18 mouse cellular contexts compared by ENCODE assay signal in the genomic region with DNA sequence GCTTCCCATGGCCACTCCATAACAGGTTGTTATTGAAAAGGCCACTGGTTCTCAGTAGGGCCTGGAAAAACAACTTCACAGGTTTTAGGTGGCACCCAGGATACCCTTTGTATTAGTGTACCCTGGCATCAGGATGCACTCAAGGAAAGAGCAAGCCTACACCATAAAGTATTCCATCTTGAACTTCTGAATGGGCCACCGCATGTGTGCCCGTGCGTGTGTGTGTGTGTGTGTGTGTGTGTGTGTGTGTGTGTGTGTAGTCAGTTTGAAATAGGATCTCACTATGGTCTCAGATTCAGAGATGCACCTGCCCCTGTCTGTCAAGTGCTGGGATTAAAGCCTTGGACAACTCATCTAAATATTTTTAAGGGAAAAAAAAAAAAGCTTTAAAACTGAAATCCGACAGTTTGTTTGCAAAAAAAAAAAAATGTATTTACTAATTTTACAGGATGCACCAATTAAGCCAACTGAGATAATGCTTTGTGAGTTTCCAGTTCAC. TPM values are rescaled to one million over a fixed set of nuclear protein-coding genes. Genes with fewer than 3 reads are reported as not detected.
DNase-seq lines count a peak whose midpoint lies in the region; ATAC-seq and TF ChIP-seq lines count a peak whose summit lies in the region.
"Had no signal": no experiment of that assay in that cellular context is flagged by ENCODE, and none has a peak within 500 bp of the region (broad histone marks: within the 10 kb centered on the region; RNA-seq: fewer than 3 reads in every experiment).

No protein-coding gene starts in this region.

- no peak overlapping the region for H3K4me3 ChIP-seq in embryonic facial prominence, embryonic 10.5 days
- H3K4me3 ChIP-seq in embryonic facial prominence, embryonic 12.5 days: no peak overlapping the region
- H3K4me3 ChIP-seq in limb, embryonic 13.5 days: no peak overlapping the region
- H3K4me3 ChIP-seq in left cerebral cortex, adult 2 months: no peak overlapping the region
- no peak overlapping the region for H3K4me3 ChIP-seq in midbrain, postnatal 0 days (ENCODE audit: low read depth, low read length)
- H3K4me3 ChIP-seq: forebrain, embryonic 13.5 days; liver, embryonic 13.5 days; midbrain, embryonic 13.5 days had no signal

- WGBS in embryonic facial prominence, embryonic 10.5 days: 78% methylated on average over 4 of the region's 4 CpGs
- 78% methylated on average over 4 of the region's 4 CpGs for WGBS in embryonic facial prominence, embryonic 12.5 days
- WGBS in limb, embryonic 13.5 days: 84% methylated on average over 4 of the region's 4 CpGs
- WGBS in midbrain, postnatal 0 days: 77% methylated on average over 4 of the region's 4 CpGs

- H3K9me3 ChIP-seq in embryonic facial prominence, embryonic 10.5 days: no peaks in the 10 kb centered on the region
- no peaks in the 10 kb centered on the region for H3K9me3 ChIP-seq in embryonic facial prominence, embryonic 12.5 days
- no peaks in the 10 kb centered on the region for H3K9me3 ChIP-seq in limb, embryonic 13.5 days
- no peaks in the 10 kb centered on the region for H3K9me3 ChIP-seq in midbrain, postnatal 0 days (ENCODE audit: low read length)
- H3K9me3 ChIP-seq: forebrain, embryonic 13.5 days; G1E; liver, embryonic 13.5 days; lung, embryonic 15.5 days; midbrain, embryonic 13.5 days; stomach, embryonic 15.5 days had no signal

- no peak for DNase-seq in embryonic facial prominence, embryonic 10.5 days (ENCODE audit: low spot score)
- DNase-seq in gastrocnemius, postnatal 10 days: peak; percentile 70
- DNase-seq in left cerebral cortex, adult 2 months (ENCODE audit: extremely low spot score in 1 of 2, low spot score in 2 of 2): no peak
- no peak for DNase-seq in midbrain, postnatal 0 days (ENCODE audit: low spot score)
- no peak for DNase-seq in cerebellum, adult 11 months
- DNase-seq: cerebellum, postnatal 25 days; liver, embryonic 13.5 days; thymus, postnatal 25 days had no signal

- no peak overlapping the region for H3K9ac ChIP-seq in embryonic facial prominence, embryonic 12.5 days
- no peak overlapping the region for H3K9ac ChIP-seq in limb, embryonic 13.5 days
- no peak overlapping the region for H3K9ac ChIP-seq in midbrain, postnatal 0 days (replicated peaks; ENCODE audit: low read length, poor library complexity, severe bottlenecking)
- H3K9ac ChIP-seq: liver, embryonic 13.5 days; midbrain, embryonic 13.5 days; stomach, embryonic 15.5 days had no signal

- ATAC-seq in embryonic facial prominence, embryonic 12.5 days (ENCODE audit: insufficient number of reproducible peaks, insufficient read depth, low FRiP score, low TSS enrichment): no peak
- peak; percentile 30 for ATAC-seq in limb, embryonic 13.5 days (ENCODE audit: low FRiP score, low read depth)
- no peak for ATAC-seq in midbrain, postnatal 0 days (ENCODE audit: low FRiP score)
- ATAC-seq: CD4-positive, CD25-positive, alpha-beta regulatory T cell, adult 4 months had no signal

- H3K4me2 ChIP-seq in embryonic facial prominence, embryonic 12.5 days (replicated peaks): no peak overlapping the region
- H3K4me2 ChIP-seq in limb, embryonic 13.5 days (replicated peaks): no peak overlapping the region
- no peak overlapping the region for H3K4me2 ChIP-seq in midbrain, postnatal 0 days (ENCODE audit: low read depth, low read length, poor library complexity, severe bottlenecking)

- no peaks in the 10 kb centered on the region for H3K36me3 ChIP-seq in embryonic facial prominence, embryonic 10.5 days (replicated peaks)
- no peaks in the 10 kb centered on the region for H3K36me3 ChIP-seq in embryonic facial prominence, embryonic 12.5 days
- H3K36me3 ChIP-seq in limb, embryonic 13.5 days: no peaks in the 10 kb centered on the region
- H3K36me3 ChIP-seq in midbrain, postnatal 0 days (ENCODE audit: insufficient read depth, low read length): no peaks in the 10 kb centered on the region
- H3K36me3 ChIP-seq: G1E; liver, embryonic 13.5 days; lung, embryonic 15.5 days; midbrain, embryonic 13.5 days; stomach, embryonic 15.5 days had no signal

- intact Hi-C loops in left cerebral cortex, adult 2 months (cut with DNase I): no loop called here

- H3K27me3 ChIP-seq in embryonic facial prominence, embryonic 10.5 days (replicated peaks; ENCODE audit: low read depth, poor library complexity, severe bottlenecking): no peaks in the 10 kb centered on the region
- H3K27me3 ChIP-seq in embryonic facial prominence, embryonic 12.5 days: no peaks in the 10 kb centered on the region
- H3K27me3 ChIP-seq in limb, embryonic 13.5 days: no peaks in the 10 kb centered on the region
- H3K27me3 ChIP-seq in midbrain, postnatal 0 days (ENCODE audit: insufficient read depth, low read length): no peaks in the 10 kb centered on the region
- H3K27me3 ChIP-seq: forebrain, embryonic 13.5 days; liver, embryonic 13.5 days; lung, embryonic 15.5 days; midbrain, embryonic 13.5 days; stomach, embryonic 15.5 days had no signal

- peaks cover 21% of the 10 kb centered on the region for H3K4me1 ChIP-seq in embryonic facial prominence, embryonic 10.5 days
- no peaks in the 10 kb centered on the region for H3K4me1 ChIP-seq in embryonic facial prominence, embryonic 12.5 days
- H3K4me1 ChIP-seq in limb, embryonic 13.5 days: peaks cover 16% of the 10 kb centered on the region
- no peaks in the 10 kb centered on the region for H3K4me1 ChIP-seq in midbrain, postnatal 0 days (ENCODE audit: insufficient read depth, low read length)
- H3K4me1 ChIP-seq: liver, embryonic 13.5 days; stomach, embryonic 15.5 days had no signal

- H3K27ac ChIP-seq in embryonic facial prominence, embryonic 10.5 days (replicated peaks): peak overlapping the region; percentile 88; the same call in 1 of the 2 replicates
- H3K27ac ChIP-seq in embryonic facial prominence, embryonic 12.5 days: peak overlapping the region; percentile 92; the same call in 1 of the 2 replicates
- no peak overlapping the region for H3K27ac ChIP-seq in limb, embryonic 13.5 days
- H3K27ac ChIP-seq in left cerebral cortex, adult 2 months: no peak overlapping the region
- H3K27ac ChIP-seq in midbrain, postnatal 0 days (ENCODE audit: low read depth, low read length): no peak overlapping the region
- H3K27ac ChIP-seq: forebrain, embryonic 13.5 days; hindbrain, postnatal 0 days; liver, embryonic 13.5 days; midbrain, embryonic 13.5 days had no signal

- no peak for TF ChIP-seq CTCF in left cerebral cortex, adult 2 months (IDR thresholded peaks at IDR 0.05)
- no peak for TF ChIP-seq CTCF in midbrain, postnatal 0 days (IDR thresholded peaks at IDR 0.05)

RNA-seq across cellular contexts. Expression of a gene that starts 2.0 kb away (rescaled TPM):
- 7.3 and 9.6 TPM in 2 replicates for polyA plus RNA-seq in embryonic facial prominence, embryonic 10.5 days (2016; fragmentation: Nextera tagmentation; extraction: Ambion mirVana)
- polyA plus RNA-seq in embryonic facial prominence, embryonic 12.5 days (2016; fragmentation: Nextera tagmentation; extraction: Ambion mirVana): 19.4 and 21.3 TPM in 2 replicates
- 100 to 1,000 TPM; 177 to 203 TPM for total RNA-seq in gastrocnemius, postnatal 10 days (2021)
- 12.8 and 14.9 TPM in 2 replicates for polyA plus RNA-seq in limb, embryonic 13.5 days (2015; fragmentation: Nextera tagmentation; extraction: Ambion mirVana)
- total RNA-seq in left cerebral cortex, adult 2 months (2021): 10 to 100 TPM in 1 of 2 experiments, 1 to 10 TPM in 1; 7.2 to 11.6 TPM
- total RNA-seq in midbrain, postnatal 0 days (2014; rRNA removed): 9.2 and 16.6 TPM in 2 replicates
- polyA plus RNA-seq in midbrain, postnatal 0 days (2015; fragmentation: Nextera tagmentation; extraction: Ambion mirVana): 2.6 and 3.5 TPM in 2 replicates
- total RNA-seq: neutrophil, adult 5-6 weeks had no signal
- polyA plus RNA-seq: G1E had no signal

Comparison
In these comparisons a context has a peak if more than half of its experiments do, and no peak if none do; other contexts are left out.
1. H3K27ac ChIP-seq: peak in embryonic facial prominence, embryonic 10.5 days (single experiment) and embryonic facial prominence, embryonic 12.5 days (single experiment); none in limb, embryonic 13.5 days (single experiment), left cerebral cortex, adult 2 months (single experiment) and midbrain, postnatal 0 days (single experiment).